Mouse (Mus musculus): ENCODE results near the gene Ehhadh. TPM values are rescaled to one million over a fixed set of nuclear protein-coding genes. Genes with fewer than 3 reads are reported as not detected.
A peak's percentile ranks its signal among the peaks of the same experiment; 100 is the strongest.
"Not testable (repeated sequence)": the region's sequence is repeated elsewhere in the genome, so short reads cannot be mapped to it uniquely, and the experiment has no call there.

Ehhadh gene
- polyA plus RNA-seq, 1 experiment from 2014 or later: 1.9 TPM

DNA sequence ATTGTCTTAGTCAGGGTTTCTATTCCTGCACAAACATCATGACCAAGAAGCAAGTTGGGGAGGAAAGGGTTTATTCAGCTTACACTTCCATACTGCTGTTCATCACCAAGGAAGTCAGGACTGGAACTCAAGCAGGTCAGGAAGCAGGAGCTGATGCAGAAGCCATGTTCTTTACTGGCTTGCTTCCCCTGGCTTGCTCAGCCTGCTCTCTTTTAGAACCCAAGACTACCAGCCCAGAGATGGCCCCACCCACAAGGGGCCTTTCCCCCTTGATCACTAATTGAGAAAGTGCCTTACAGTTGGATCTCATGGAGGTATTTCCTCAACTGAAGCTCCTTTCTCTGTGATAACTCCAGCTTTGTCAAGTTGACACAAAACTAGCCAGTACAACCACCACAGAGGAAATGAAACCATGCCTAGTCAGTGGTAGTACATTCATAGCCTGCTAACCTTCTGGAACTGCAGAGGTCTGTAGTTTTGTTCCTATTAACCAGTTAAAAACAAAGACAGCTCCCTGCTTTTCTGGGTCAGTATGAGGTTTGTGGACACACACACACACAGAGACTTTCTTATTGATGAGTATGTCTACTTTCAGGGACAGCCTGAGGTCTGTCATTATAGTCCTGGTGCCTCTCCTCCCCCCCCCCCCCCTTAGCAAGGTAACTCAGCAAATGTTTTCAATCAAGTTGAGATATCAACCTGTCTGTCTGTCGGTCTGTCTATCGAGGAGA is 5.6 kb upstream of the Ehhadh start:
- not testable (repeated sequence) for ATAC-seq (replicated peaks)

GRCm38 (mm10) chr16:21791779-21792178 is 4.2 kb upstream of the Ehhadh start:
- Histone ChIP-seq H3K4me1 (peaks cover 26% of the 10 kb centered on the region), H3K4me3 (no peak overlapping the region), H3K9me3 (no peaks in the 10 kb centered on the region), H3K27ac (no peak overlapping the region), H3K9ac (no peak overlapping the region), H3K36me3 (replicated peaks) (no peaks in the 10 kb centered on the region), H3K27me3 (replicated peaks) (no peaks in the 10 kb centered on the region), H3K4me2 (no peak overlapping the region)
- ATAC-seq (replicated peaks): no peak
- WGBS: 48% methylated on average over 3 of the region's 3 CpGs

More for the DNA sequence above, 5.6 kb upstream of the Ehhadh start:
- H3K4me3 ChIP-seq: peak overlapping the region; percentile 93
- not testable (repeated sequence) for H3K9me3 ChIP-seq; H3K27me3 ChIP-seq (replicated peaks); H3K36me3 ChIP-seq (replicated peaks)
- WGBS: 35% methylated on average over 2 of the region's 2 CpGs
- H3K27ac ChIP-seq: peak overlapping the region; percentile 86
- H3K4me2 ChIP-seq: peak overlapping the region; percentile 79
- H3K9ac ChIP-seq: peak overlapping the region; percentile 90
- H3K4me1 ChIP-seq: peaks cover 17% of the 10 kb centered on the region

GRCm38 (mm10) chr16:21790469-21790868 is 2.9 kb upstream of the Ehhadh start:
- no peak overlapping the region for H3K9ac ChIP-seq
- H3K27ac ChIP-seq: no peak overlapping the region
- no peaks in the 10 kb centered on the region for H3K27me3 ChIP-seq (replicated peaks)
- no peak overlapping the region for H3K4me2 ChIP-seq
- ATAC-seq (replicated peaks): no peak
- no peak overlapping the region for H3K4me3 ChIP-seq
- no peaks in the 10 kb centered on the region for H3K9me3 ChIP-seq
- peaks cover 20% of the 10 kb centered on the region for H3K4me1 ChIP-seq
- no peaks in the 10 kb centered on the region for H3K36me3 ChIP-seq (replicated peaks)
- WGBS: 11% methylated on average over 1 of the region's 1 CpGs

DNA sequence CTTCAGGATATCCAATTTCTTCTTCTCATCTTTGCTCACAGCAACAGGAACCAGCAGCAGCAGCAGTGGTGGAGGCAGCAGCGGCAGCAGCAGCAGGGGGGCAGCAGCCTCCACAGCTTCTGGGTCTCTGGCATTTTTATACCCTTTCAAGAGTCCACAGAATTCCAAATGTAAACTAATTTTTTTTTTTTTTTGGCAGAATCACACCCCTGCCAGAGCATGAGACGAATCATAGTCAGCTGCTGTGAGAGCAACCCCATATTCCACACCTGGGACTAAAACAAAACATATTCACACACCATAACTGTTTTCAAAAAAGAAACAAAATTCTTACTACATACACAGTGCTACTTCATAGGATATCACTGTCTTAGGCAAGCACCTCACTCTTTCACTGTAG is 1.6 kb upstream of the Ehhadh start:
- no peaks in the 10 kb centered on the region for H3K36me3 ChIP-seq (replicated peaks)
- H3K4me1 ChIP-seq: peaks cover 14% of the 10 kb centered on the region; the same call in 1 of the 2 replicates

GRCm38 (mm10) chr16:21788581-21788980 is 974 bp upstream of the Ehhadh start:
- Histone ChIP-seq H3K4me2 (no peak overlapping the region), H3K27ac (no peak overlapping the region), H3K36me3 (replicated peaks) (no peaks in the 10 kb centered on the region), H3K4me1 (peaks cover 13% of the 10 kb centered on the region; the same call in 1 of the 2 replicates), H3K4me3 (no peak overlapping the region), H3K9me3 (no peaks in the 10 kb centered on the region), H3K9ac (no peak overlapping the region), H3K27me3 (replicated peaks) (no peaks in the 10 kb centered on the region)
- WGBS: 57% methylated on average over 3 of the region's 3 CpGs
- no peak for ATAC-seq (replicated peaks)

More for the DNA sequence above, 1.6 kb upstream of the Ehhadh start:
- H3K9me3 ChIP-seq: no peaks in the 10 kb centered on the region
- WGBS: 79% methylated on average over 2 of the region's 2 CpGs
- H3K27ac ChIP-seq: no peak overlapping the region
- H3K9ac ChIP-seq: no peak overlapping the region
- H3K27me3 ChIP-seq (replicated peaks): no peaks in the 10 kb centered on the region
- ATAC-seq (replicated peaks): no peak
- no peak overlapping the region for H3K4me2 ChIP-seq
- H3K4me3 ChIP-seq: no peak overlapping the region

DNA sequence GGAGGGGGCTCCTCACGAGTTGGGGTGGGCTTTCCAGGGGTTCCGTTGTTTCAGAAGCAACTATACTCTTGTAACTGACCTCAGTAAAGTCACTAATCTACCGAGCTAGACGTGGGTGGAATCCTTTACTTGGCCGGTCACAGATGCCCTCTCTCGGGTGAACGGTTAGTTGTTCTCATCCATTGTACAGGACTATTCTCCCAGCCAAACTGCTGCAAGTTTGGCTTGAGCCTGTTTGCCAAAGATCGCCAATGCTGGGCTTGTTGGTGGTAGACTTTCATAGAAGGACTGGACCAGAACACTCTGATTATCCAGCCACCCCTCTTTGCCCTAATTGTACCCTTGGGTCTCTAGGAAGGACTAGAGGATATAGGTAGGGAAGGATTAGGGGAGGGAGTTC is 1.3 kb downstream of the Ehhadh start:
- Histone ChIP-seq H3K9me3 (no peaks in the 10 kb centered on the region), H3K4me1 (peaks cover 10% of the 10 kb centered on the region; the same call in 1 of the 2 replicates), H3K4me3 (no peak overlapping the region), H3K4me2 (no peak overlapping the region), H3K36me3 (replicated peaks) (no peaks in the 10 kb centered on the region), H3K27ac (no peak overlapping the region), H3K9ac (no peak overlapping the region), H3K27me3 (replicated peaks) (no peaks in the 10 kb centered on the region)
- no peak for ATAC-seq (replicated peaks)
- WGBS: 86% methylated on average over 8 of the region's 8 CpGs

DNA sequence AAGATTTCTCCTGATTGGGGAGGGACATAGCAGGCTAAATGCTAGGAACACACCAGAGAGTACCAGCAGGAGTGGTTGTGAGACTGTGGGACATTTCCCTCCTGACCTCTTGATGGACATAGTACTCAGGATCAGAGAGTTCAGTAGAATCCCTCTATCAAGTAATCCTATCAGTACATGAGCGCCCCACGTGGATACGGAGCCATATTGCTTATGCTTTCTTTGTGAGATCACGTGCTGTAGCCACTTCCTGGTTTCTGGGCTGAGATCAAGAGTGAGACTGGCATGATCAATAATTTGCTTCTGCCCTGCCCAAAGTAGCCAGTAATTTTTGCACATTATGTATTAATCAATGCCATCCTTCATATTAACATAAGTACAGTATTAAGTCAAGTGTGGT is 2.6 kb downstream of the Ehhadh start:
- WGBS: 75% methylated on average over 4 of the region's 4 CpGs
- peaks cover 10% of the 10 kb centered on the region; the same call in 1 of the 2 replicates for H3K4me1 ChIP-seq
- H3K4me3 ChIP-seq: no peak overlapping the region
- no peaks in the 10 kb centered on the region for H3K27me3 ChIP-seq (replicated peaks)
- no peaks in the 10 kb centered on the region for H3K9me3 ChIP-seq
- ATAC-seq (replicated peaks): no peak
- H3K4me2 ChIP-seq: no peak overlapping the region
- H3K9ac ChIP-seq: no peak overlapping the region
- H3K36me3 ChIP-seq (replicated peaks): no peaks in the 10 kb centered on the region
- no peak overlapping the region for H3K27ac ChIP-seq

DNA sequence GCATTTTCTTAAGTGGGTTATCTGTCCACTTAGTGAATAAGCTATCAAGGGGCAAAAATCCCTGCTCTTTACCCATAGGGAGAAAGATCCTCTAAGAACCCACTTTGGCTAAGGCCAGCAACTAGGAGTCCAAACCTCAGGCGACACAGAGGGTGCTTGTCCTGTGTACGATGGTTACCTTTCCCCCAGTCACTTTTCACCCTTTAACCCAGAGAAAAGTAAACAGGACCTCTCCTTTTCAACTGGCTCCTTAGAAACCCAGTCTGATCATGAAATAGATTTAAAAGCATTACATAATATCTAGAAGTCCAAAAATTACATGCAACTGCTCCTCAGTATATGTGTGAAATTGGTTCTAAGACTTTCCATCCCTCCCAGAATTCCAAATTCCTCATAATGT is 4.8 kb downstream of the Ehhadh start:
- Histone ChIP-seq H3K9me3 (no peaks in the 10 kb centered on the region), H3K27me3 (replicated peaks) (no peaks in the 10 kb centered on the region), H3K9ac (no peak overlapping the region), H3K4me1 (peaks cover 7% of the 10 kb centered on the region; the same call in 1 of the 2 replicates), H3K4me3 (no peak overlapping the region), H3K4me2 (no peak overlapping the region), H3K27ac (no peak overlapping the region), H3K36me3 (replicated peaks) (no peaks in the 10 kb centered on the region)
- ATAC-seq (replicated peaks): no peak
- WGBS: 79% methylated on average over 2 of the region's 2 CpGs

DNA sequence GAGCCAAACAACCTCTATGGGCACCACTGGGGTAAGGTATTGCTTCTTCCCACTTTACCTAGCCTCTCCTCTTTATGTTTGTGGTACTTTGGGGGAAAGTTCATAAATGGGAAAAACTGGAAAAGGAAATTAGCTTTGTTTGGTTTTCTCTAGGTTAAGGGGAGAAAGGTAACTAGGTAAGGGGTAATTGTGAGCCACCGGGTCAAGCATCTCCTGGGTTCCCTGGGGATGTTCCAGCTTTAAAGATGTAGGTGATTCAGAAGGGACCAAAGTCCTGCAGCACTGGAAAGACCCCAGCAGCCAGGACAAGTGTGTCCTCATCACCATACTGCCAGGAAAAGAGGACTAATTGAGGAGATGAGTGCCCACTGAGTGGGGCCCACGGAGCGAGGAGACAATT is 5.7 kb downstream of the Ehhadh start:
- no peak overlapping the region for H3K4me2 ChIP-seq
- ATAC-seq (replicated peaks): no peak
- H3K36me3 ChIP-seq (replicated peaks): no peaks in the 10 kb centered on the region
- 87% methylated on average over 3 of the region's 3 CpGs for WGBS
- H3K4me1 ChIP-seq: no peaks in the 10 kb centered on the region
- no peak overlapping the region for H3K9ac ChIP-seq
- no peaks in the 10 kb centered on the region for H3K27me3 ChIP-seq (replicated peaks)
- no peak overlapping the region for H3K27ac ChIP-seq
- no peaks in the 10 kb centered on the region for H3K9me3 ChIP-seq
- no peak overlapping the region for H3K4me3 ChIP-seq

DNA sequence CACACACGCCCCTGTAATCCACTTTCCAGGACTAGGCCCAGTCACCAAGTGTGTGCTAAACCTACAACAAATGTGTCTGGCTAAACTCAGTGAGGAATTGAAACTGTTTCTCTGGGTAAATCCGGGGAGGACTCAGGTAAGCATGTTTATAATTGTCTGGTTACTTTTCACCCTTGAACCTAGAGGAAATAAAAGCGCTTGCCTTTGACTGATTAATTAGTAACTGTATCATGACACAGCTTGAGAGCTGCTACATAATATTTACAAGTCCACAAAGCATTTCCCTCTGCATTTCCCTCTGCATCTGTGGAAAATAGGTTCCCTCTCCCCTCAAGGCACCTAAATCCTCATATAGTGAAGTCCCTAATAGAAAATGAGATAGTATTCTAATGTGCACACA is 6.3 kb downstream of the Ehhadh start:
- Histone ChIP-seq H3K27ac (no peak overlapping the region), H3K4me2 (no peak overlapping the region), H3K4me1 (no peaks in the 10 kb centered on the region), H3K9ac (no peak overlapping the region), H3K27me3 (replicated peaks) (no peaks in the 10 kb centered on the region), H3K4me3 (no peak overlapping the region), H3K36me3 (replicated peaks) (no peaks in the 10 kb centered on the region), H3K9me3 (no peaks in the 10 kb centered on the region)
- no peak for ATAC-seq (replicated peaks)
- 82% methylated on average over 3 of the region's 3 CpGs for WGBS

DNA sequence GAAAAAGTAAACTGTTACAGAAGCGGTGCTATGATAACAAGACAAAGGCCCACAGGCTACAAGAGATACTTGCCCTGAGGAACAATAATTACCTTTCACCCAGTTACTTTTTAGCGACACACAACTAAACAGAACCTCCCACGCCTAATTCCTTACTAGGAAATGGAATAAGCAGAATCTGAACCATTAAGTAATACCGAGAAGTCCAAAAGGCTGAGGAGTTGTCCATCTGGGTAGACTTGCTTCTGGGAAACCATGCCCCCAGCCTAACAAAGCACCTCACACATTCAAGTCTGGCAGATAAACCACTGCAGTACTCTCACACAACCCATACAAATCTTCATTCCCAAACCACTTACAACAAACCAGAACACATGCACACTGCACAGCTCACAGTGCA is 8.5 kb downstream of the Ehhadh start:
- H3K9me3 ChIP-seq: no peaks in the 10 kb centered on the region
- no peak for ATAC-seq (replicated peaks)
- H3K36me3 ChIP-seq (replicated peaks): no peaks in the 10 kb centered on the region
- 94% methylated on average over 4 of the region's 4 CpGs for WGBS
- H3K4me2 ChIP-seq: no peak overlapping the region
- H3K27me3 ChIP-seq (replicated peaks): no peaks in the 10 kb centered on the region
- H3K27ac ChIP-seq: no peak overlapping the region
- no peak overlapping the region for H3K9ac ChIP-seq
- H3K4me3 ChIP-seq: no peak overlapping the region
- no peaks in the 10 kb centered on the region for H3K4me1 ChIP-seq

- H3K4me1 ChIP-seq: no peaks in the 10 kb centered on the region
- no peak overlapping the region for H3K9ac ChIP-seq
- no peaks in the 10 kb centered on the region for H3K36me3 ChIP-seq (replicated peaks)
- H3K9me3 ChIP-seq: no peaks in the 10 kb centered on the region
- peak overlapping the region; percentile 22; the same call in 1 of the 2 replicates for H3K4me2 ChIP-seq
- H3K27ac ChIP-seq: no peak overlapping the region
- no peaks in the 10 kb centered on the region for H3K27me3 ChIP-seq (replicated peaks)
- 41% methylated on average over 3 of the region's 3 CpGs for WGBS
- H3K4me3 ChIP-seq: peak overlapping the region; percentile 19; the same call in 1 of the 2 replicates
- no peak for ATAC-seq (replicated peaks)
These were observed 9.2 kb downstream of the Ehhadh start for GRCm38 (mm10) chr16:21778293-21778866.

DNA sequence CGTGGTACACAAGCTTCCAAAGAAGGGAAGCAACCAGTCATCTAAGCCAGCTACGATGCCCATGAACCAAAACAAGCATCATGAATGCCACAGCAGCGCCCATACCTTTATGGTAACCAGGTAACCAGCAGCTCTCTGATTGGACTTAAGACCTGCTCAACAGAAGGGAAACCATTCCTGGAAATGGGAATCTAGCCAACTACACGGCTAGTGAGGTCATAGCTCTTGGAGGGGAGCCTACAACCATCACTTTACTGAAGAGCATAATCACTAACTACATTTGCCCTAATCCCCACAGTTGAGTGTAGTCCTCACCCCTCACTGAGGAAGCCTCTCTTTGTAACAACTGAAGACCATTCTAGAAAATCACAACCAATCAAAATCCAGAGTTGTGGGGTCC is 12.9 kb downstream of the Ehhadh start:
- H3K27me3 ChIP-seq (replicated peaks): no peaks in the 10 kb centered on the region
- H3K36me3 ChIP-seq (replicated peaks): no peaks in the 10 kb centered on the region
- no peak overlapping the region for H3K4me2 ChIP-seq
- WGBS: 86% methylated on average over 4 of the region's 4 CpGs
- no peaks in the 10 kb centered on the region for H3K4me1 ChIP-seq
- H3K27ac ChIP-seq: no peak overlapping the region
- no peak for ATAC-seq (replicated peaks)
- no peak overlapping the region for H3K9ac ChIP-seq
- H3K9me3 ChIP-seq: no peaks in the 10 kb centered on the region
- H3K4me3 ChIP-seq: no peak overlapping the region
